24 mouse cellular contexts compared by ENCODE assay signal in genomic region chr12:9227901-9228300, GRCm38 (mm10).
DNase-seq lines count a peak whose midpoint lies in the region; ATAC-seq and TF ChIP-seq lines count a peak whose summit lies in the region.
"Had no signal": no experiment of that assay in that cellular context is flagged by ENCODE, and none has a peak within 500 bp of the region (broad histone marks: within the 10 kb centered on the region; RNA-seq: fewer than 3 reads in every experiment).

No protein-coding gene starts in this region.

- H3K27me3 ChIP-seq in embryonic facial prominence, embryonic 14.5 days (replicated peaks; ENCODE audit: control insufficient read depth, insufficient read depth, low read length): no peaks in the 10 kb centered on the region
- H3K27me3 ChIP-seq in embryonic facial prominence, embryonic 10.5 days (replicated peaks; ENCODE audit: low read depth, poor library complexity, severe bottlenecking): no peaks in the 10 kb centered on the region
- H3K27me3 ChIP-seq: CH12.LX; embryonic facial prominence, embryonic 12.5 days; embryonic facial prominence, embryonic 15.5 days; forebrain, embryonic 12.5 days; Patski had no signal

- no peak overlapping the region for H3K4me2 ChIP-seq in embryonic facial prominence, embryonic 14.5 days (ENCODE audit: low read depth, low read length)
- H3K4me2 ChIP-seq: embryonic facial prominence, embryonic 12.5 days; embryonic facial prominence, embryonic 15.5 days; forebrain, embryonic 12.5 days had no signal

- H3K9ac ChIP-seq in embryonic facial prominence, embryonic 14.5 days (ENCODE audit: low read depth, low read length): no peak overlapping the region
- H3K9ac ChIP-seq: embryonic facial prominence, embryonic 12.5 days; embryonic facial prominence, embryonic 15.5 days; forebrain, embryonic 12.5 days; forebrain, postnatal 0 days had no signal

- TF ChIP-seq CTCF in gastrocnemius, adult 2 months (IDR thresholded peaks at IDR 0.05): no peak

- no peak overlapping the region for H3K27ac ChIP-seq in embryonic facial prominence, embryonic 14.5 days (replicated peaks; ENCODE audit: low read depth, low read length)
- H3K27ac ChIP-seq in embryonic facial prominence, embryonic 10.5 days (replicated peaks): no peak overlapping the region
- H3K27ac ChIP-seq in gastrocnemius, adult 2 months: peak overlapping the region; percentile 35; the same call in 1 of the 2 replicates
- H3K27ac ChIP-seq: embryonic facial prominence, embryonic 12.5 days; embryonic facial prominence, embryonic 15.5 days; forebrain, embryonic 10.5 days; forebrain, embryonic 12.5 days had no signal

- intact Hi-C loops in gastrocnemius, adult 2 months (cut with DNase I): no loop called here
- intact Hi-C loops in gastrocnemius, postnatal 14 days (cut with DNase I; ENCODE audit: low total_unique reads): no loop called here

- WGBS in embryonic facial prominence, embryonic 14.5 days: 77% methylated on average over 5 of the region's 5 CpGs
- 81% methylated on average over 5 of the region's 5 CpGs for WGBS in embryonic facial prominence, embryonic 10.5 days

- ATAC-seq in embryonic facial prominence, embryonic 14.5 days (ENCODE audit: low read depth): no peak
- ATAC-seq: CD4-positive, CD25-positive, alpha-beta regulatory T cell, adult 4 months; forebrain, embryonic 14.5 days; forebrain, postnatal 0 days; Patski had no signal

- no peaks in the 10 kb centered on the region for H3K36me3 ChIP-seq in embryonic facial prominence, embryonic 14.5 days (ENCODE audit: control insufficient read depth, insufficient read depth, low read length)
- H3K36me3 ChIP-seq in embryonic facial prominence, embryonic 10.5 days (replicated peaks): no peaks in the 10 kb centered on the region
- H3K36me3 ChIP-seq: embryonic facial prominence, embryonic 12.5 days; embryonic facial prominence, embryonic 15.5 days; forebrain, embryonic 10.5 days; forebrain, embryonic 12.5 days; G1E had no signal

- no peaks in the 10 kb centered on the region for H3K9me3 ChIP-seq in embryonic facial prominence, embryonic 14.5 days (ENCODE audit: control insufficient read depth, low read length)
- H3K9me3 ChIP-seq in embryonic facial prominence, embryonic 10.5 days: no peaks in the 10 kb centered on the region
- H3K9me3 ChIP-seq: embryonic facial prominence, embryonic 12.5 days; embryonic facial prominence, embryonic 15.5 days; forebrain, embryonic 10.5 days; forebrain, embryonic 12.5 days; G1E had no signal

- no peak overlapping the region for H3K4me3 ChIP-seq in embryonic facial prominence, embryonic 14.5 days (ENCODE audit: low read depth, low read length)
- H3K4me3 ChIP-seq in embryonic facial prominence, embryonic 10.5 days: no peak overlapping the region
- no peak overlapping the region for H3K4me3 ChIP-seq in gastrocnemius, adult 2 months
- H3K4me3 ChIP-seq: embryonic facial prominence, embryonic 12.5 days; embryonic facial prominence, embryonic 15.5 days; erythroblast, embryonic 14.5 days; forebrain, embryonic 10.5 days; forebrain, embryonic 12.5 days had no signal

- DNase-seq in embryonic facial prominence, embryonic 14.5 days (ENCODE audit: low spot score): peak; percentile 13
- no peak for DNase-seq in embryonic facial prominence, embryonic 10.5 days (ENCODE audit: low spot score)
- peak; percentile 46 for DNase-seq in gastrocnemius, adult 2 months
- no peak for DNase-seq in gastrocnemius, postnatal 10 days
- DNase-seq in gastrocnemius, postnatal 14 days: peak; percentile 30
- peak; percentile 56 for DNase-seq in skeletal muscle tissue, adult 2 months (ENCODE audit: low read depth, low spot score)
- no peak for DNase-seq in thymus, postnatal 10 days (ENCODE audit: low spot score in 2 of 2)
- DNase-seq: adrenal gland, postnatal 25 days; B cell, adult 2 months; cerebellum, adult 11 months; cerebellum, adult 9-11 months; cerebellum, postnatal 36 days; embryo, embryonic 11 days; forebrain, postnatal 0 days had no signal

- H3K4me1 ChIP-seq in embryonic facial prominence, embryonic 14.5 days (ENCODE audit: control insufficient read depth, insufficient read depth, low read length): no peaks in the 10 kb centered on the region
- H3K4me1 ChIP-seq in embryonic facial prominence, embryonic 10.5 days: peaks cover 12% of the 10 kb centered on the region
- H3K4me1 ChIP-seq: embryonic facial prominence, embryonic 12.5 days; forebrain, embryonic 10.5 days; forebrain, embryonic 12.5 days had no signal

Comparison
In these comparisons a context has a peak if more than half of its experiments do, and no peak if none do; other contexts are left out.
1. DNase-seq: peak in embryonic facial prominence, embryonic 14.5 days (single experiment), gastrocnemius, adult 2 months (single experiment), gastrocnemius, postnatal 14 days (single experiment) and skeletal muscle tissue, adult 2 months (single experiment); none in embryonic facial prominence, embryonic 10.5 days (single experiment), gastrocnemius, postnatal 10 days (single experiment) and thymus, postnatal 10 days (0 of 2).